Mouse (Mus musculus): Measurements from ENCODE around the gene Atxn1.

DNA sequence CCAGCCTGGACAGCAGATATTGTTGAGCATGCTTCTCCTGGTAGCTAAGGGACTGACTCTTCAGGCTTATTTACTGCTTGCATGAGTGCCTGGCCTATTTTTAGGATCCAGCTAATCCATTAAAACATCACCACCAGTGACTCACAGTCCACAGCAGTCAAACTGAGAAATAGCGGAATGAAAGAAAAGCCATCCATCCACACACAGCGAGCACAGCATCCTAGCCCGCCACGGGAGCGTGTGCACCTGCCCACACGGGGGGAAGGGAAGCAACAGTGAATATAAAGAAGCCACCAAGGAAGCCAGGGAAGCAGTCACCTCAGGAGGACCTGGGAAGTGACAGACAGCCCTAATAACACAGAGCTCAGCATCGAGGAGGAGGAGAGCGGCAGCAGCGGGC is 402.8 kb downstream of the Atxn1 start:
- TF ChIP-seq EP300 (IDR thresholded peaks at IDR 0.05; ENCODE audit: low read length) (no peak), CHD1 (IDR thresholded peaks at IDR 0.05; ENCODE audit: low read depth, low read length) (no peak), SIN3A (IDR thresholded peaks at IDR 0.05; ENCODE audit: low read length) (no peak), POLR2AphosphoS2 (IDR thresholded peaks at IDR 0.05; ENCODE audit: low read depth, low read length) (no peak), RCOR1 (conservative IDR thresholded peaks at IDR 0.05; ENCODE audit: low read depth, low read length) (no peak)
